Mouse (Mus musculus) cortical plate, adult 2 months (tissue): ENCODE measurements around the gene Ddx59. TPM values are rescaled to one million over a fixed set of nuclear protein-coding genes. Genes with fewer than 3 reads are reported as not detected.

Experiments used
- H3K27ac ChIP-seq: fragments of 200-500 bp; 2 replicates; pipeline ENCODE4 v1.5.1; 2012; ENCODE audit warnings: low read length, control low read depth, inconsistent platforms; ENCODE audit not compliant: insufficient read depth
- H3K4me1 ChIP-seq: fragments of 200-500 bp; 2 replicates; pipeline ENCODE4 v1.6.1; 2011; ENCODE audit warnings: low read length; ENCODE audit not compliant: control insufficient read depth, insufficient read depth
- H3K4me3 ChIP-seq: fragments of 200-500 bp; 2 replicates; pipeline ENCODE4 v1.5.1; 2011; ENCODE audit warnings: mild to moderate bottlenecking, low read length, control low read depth; ENCODE audit not compliant: insufficient read depth
- CTCF ChIP-seq: fragments of 200-500 bp; IDR thresholded peaks from 2 replicates; pipeline ENCODE4 v1.5.1; 2011; ENCODE audit warnings: mild to moderate bottlenecking, control low read depth, low read length; ENCODE audit not compliant: insufficient read depth; ENCODE audit errors: extremely low read depth
- POLR2A ChIP-seq: fragments of 200-500 bp; IDR thresholded peaks from 2 replicates; pipeline ENCODE4 v1.6.1; 2011; ENCODE audit warnings: mild to moderate bottlenecking, low read length, control low read depth; ENCODE audit not compliant: insufficient read depth; ENCODE audit errors: extremely low read depth
- polyA plus RNA-seq: library from polyadenylated mRNA; depleted of rRNA; stranded (reverse); fragments of >200 nt; gene quantifications from 2 replicates; pipeline ENCODE4 v1.2.3, GENCODE M21; 2012

Gene Ddx59
- polyA plus RNA-seq, 1 experiment: 6.3 TPM

DNA sequence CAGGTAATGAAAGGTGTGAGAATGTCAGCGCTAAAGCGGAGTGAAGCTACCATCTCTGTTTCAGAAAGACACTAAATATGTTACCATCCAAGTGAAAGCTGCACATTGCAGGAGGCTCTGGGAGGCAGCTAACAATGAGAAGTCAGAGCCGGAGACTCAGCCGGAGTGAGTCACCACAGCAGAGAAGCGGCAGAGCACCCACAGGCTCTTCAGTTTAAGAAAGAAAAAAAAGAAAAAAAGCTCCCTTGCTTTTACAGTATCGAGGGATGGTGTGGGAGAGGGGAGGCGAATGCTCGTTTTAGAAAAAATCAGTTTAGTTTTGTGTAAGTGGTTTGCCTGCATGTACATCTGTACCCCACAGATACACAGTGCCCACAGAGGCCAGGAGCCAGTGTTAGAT, 13.8 kb upstream of the Ddx59 start:
- Histone ChIP-seq H3K27ac (0 out of 2 replicates have a peak overlapping the region, but pooled peaks have one; percentile 5), H3K4me3 (no peak overlapping the region), H3K4me1 (0 out of 2 replicates have a peak, but pooled peaks cover 1% of the 10 kb centered on the region)
- TF ChIP-seq CTCF (no peak), POLR2A (0 out of 2 replicates have a peak, but pooled peaks have one; percentile 32)

DNA sequence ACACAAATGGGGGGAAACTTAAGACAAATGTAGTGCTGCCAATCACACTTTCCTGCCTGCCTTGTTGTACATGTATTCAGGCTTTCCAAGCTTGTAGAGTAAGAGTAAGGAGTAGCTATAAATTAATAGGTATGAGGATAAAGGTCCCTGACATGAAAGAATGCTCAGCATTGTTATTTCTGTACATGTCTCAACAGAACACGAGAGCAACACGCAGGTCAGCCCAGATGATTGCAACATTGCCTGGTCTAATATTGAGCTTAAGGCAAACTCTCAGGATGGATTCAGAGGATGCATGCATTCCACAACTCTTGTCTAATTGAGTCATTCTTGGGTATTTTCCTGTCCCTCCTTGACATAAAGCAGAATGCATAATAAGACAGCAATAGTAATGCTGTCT, 5.4 kb upstream of the Ddx59 start:
- Histone ChIP-seq H3K27ac (no peak overlapping the region), H3K4me3 (no peak overlapping the region), H3K4me1 (no peaks in the 10 kb centered on the region)
- TF ChIP-seq POLR2A (no peak), CTCF (no peak)

DNA sequence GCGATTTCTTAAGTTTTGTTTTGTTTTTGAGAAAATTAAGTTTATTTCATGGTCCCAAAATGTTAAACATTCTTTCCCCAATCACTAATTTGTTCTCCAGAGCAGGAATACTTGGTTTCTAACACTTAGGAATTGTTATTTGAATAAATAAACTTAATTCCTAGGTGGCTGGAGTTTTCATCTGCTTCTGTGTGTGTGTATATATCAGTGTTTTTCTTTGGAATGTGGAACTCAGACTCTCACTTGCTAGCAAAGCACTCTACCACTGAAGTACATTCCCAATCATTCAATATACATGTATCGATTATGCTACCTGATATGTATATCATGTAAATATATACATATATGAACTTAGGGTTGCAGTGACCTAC, 670 bp downstream of the Ddx59 start:
- TF ChIP-seq CTCF (no peak), POLR2A (no peak)
- peaks cover 5% of the 10 kb centered on the region; the same call in 1 of the 2 replicates for H3K4me1 ChIP-seq
- peak overlapping the region; percentile 30; the same call in 1 of the 2 replicates for H3K4me3 ChIP-seq
- no peak overlapping the region for H3K27ac ChIP-seq

DNA sequence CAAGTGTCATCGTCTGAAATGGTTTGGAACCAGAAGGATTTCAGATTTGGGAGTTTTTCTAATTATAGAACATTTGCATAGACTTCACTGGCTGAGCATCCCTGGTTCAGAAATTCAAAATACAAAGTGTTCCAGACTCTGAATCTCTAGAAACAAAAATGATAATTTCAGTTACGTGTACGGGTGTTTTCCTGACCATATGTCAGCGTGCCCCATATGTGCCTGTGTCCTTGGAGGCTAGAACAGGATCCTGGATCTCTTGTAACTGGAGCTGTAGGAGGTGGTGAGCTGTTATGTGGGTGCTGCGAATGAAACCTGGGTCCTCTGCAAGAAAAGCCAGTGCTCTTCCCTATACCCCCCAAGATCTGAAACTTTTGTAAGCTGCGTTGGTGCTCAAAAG, 3.3 kb downstream of the Ddx59 start:
- Histone ChIP-seq H3K4me1 (peaks cover 5% of the 10 kb centered on the region; the same call in 1 of the 2 replicates), H3K27ac (no peak overlapping the region), H3K4me3 (no peak overlapping the region)
- TF ChIP-seq POLR2A (no peak), CTCF (no peak)

DNA sequence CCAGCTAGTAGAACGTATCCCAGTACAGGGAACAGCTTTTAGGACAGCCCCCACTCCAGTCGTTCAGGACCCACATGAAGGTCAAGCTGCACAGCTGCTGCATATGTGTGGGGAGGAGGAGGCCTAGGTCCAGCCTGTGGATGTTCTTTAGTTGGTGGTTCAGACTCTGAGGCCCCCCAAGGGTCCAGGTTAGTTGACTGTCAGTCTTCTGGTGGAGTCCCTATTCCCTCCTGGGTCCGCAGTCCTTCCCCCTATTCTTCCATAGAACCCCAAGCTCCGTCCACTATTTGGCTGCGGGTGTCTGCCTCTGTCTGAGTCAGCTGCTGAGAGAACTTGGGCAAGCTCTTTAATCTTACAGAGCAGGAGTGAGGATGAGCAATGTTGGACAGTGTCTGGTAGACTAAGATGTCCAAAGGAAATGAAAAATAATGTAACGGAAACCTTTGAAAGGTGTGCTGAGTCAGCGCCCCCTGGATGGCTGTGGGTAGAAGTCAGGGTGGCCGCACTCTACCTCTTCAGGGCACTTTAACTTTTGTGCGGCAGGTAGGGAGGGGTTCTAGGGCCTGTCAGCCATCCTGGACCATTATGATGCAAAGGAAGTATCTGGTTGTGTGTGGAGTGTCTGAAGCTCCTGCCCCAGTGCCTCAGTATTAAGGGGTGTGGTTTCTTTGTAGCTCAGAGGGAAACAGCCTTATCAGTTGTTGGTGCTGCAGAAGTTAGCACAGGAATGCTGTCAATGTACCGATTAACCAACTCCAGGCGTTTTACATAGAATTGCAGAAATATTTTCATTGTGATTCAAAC, 12.3 kb downstream of the Ddx59 start:
- TF ChIP-seq POLR2A: no peak
- TF ChIP-seq CTCF: no peak
- Histone ChIP-seq H3K4me3 (no peak overlapping the region), H3K4me1 (no peaks in the 10 kb centered on the region), H3K27ac (no peak overlapping the region)

DNA sequence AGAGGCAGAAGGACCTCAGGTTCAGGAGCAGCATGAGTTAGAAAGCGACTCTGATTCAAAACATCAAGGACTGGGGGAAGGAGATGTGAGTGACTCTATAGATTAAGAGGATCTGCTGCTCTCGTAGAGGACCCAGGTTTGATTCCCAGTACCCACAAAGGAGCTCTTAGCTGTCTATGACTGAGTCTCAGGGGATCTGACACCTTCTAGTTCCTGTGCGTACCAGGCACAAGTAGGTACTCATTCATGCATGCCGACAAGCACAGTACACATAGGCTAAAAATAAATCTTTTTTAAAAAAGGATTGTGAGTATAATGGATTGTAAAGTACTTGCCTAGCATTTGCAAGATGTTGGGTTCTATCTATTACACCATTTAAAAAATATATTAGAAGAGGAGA, 13.9 kb downstream of the Ddx59 start:
- Histone ChIP-seq H3K4me3 (no peak overlapping the region), H3K27ac (no peak overlapping the region), H3K4me1 (no peaks in the 10 kb centered on the region)
- no peak for TF ChIP-seq CTCF
- TF ChIP-seq POLR2A: no peak

DNA sequence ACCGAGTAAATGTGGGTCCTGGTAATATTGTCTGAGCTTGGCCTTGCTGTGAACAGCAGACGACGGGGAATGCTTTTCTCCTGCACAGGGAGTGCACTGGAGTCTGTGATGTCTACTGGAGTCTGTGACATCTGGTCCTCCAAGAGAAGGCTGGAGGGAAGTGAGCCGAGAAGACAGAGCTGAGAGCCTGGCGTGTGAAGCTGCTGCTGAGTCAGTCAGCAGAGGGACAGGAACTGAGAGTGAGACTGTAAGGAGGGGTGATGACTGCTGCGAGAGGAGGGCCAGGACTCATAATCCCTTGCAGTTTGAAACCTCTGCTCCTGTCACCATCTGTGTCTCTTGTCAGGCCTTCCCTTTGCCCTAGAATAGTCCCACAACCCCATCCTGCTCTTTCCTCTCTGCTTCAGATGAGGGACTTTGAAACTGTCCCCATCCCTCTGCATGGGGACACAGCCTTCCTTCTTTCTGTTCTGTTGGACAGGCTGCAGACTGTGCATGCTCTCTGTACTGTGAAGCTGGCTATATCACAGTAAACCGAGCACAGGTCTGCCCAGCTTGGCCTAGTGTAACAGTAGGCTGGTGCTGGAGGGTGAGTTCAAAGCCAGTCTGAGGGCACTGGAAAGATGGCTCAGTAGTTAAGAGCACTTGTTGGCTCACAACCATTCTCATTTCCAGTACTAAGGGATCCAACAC, 15.2 kb downstream of the Ddx59 start:
- TF ChIP-seq CTCF: no peak
- no peak for TF ChIP-seq POLR2A
- H3K27ac ChIP-seq: no peak overlapping the region
- no peaks in the 10 kb centered on the region for H3K4me1 ChIP-seq
- H3K4me3 ChIP-seq: no peak overlapping the region

DNA sequence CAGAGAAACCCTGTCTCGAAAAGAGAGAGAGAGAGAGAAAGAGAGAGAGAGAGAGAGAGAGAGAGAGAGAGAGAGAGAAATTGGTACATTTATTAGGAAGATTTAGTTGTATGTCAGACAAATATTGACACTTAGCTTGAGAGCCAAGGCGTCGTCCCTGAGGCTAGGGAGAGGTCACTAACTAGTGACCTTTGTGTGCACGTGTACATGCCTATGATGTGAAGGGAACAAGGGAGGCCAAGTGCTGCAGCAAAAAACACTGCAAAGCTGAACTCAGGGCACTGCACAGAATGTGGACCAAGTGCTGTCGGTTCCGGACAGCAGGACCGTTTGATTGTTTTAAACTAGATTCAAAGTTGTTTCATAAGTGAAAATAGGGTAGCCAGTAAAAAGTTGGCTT, 25.7 kb downstream of the Ddx59 start:
- Histone ChIP-seq H3K4me1 (no peaks in the 10 kb centered on the region), H3K4me3 (no peak overlapping the region), H3K27ac (no peak overlapping the region)
- TF ChIP-seq CTCF: no peak
- no peak for TF ChIP-seq POLR2A

DNA sequence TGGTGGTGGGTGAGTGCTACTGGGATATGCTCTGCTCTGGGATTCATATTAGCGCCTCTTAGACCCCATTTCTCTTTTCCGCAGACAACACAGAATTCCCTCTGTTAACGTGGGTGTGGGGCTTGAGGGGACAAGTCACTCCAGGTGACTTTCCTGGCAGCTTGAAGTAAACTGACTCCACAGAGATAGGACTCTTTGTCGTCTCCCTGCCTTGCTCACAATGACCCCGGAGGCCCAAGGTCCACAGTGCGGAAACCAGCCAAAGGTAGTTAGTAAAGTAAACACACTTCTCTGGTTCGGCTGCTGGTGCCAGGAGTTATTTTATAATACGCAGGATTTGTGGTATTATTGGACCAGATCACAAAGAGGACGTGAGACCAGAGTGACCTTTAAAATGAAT, 27.7 kb downstream of the Ddx59 start:
- TF ChIP-seq CTCF (no peak), POLR2A (no peak)
- Histone ChIP-seq H3K27ac (no peak overlapping the region), H3K4me3 (no peak overlapping the region), H3K4me1 (no peaks in the 10 kb centered on the region)
